Mouse (Mus musculus): ENCODE data around the gene Papola.
"Not testable (repeated sequence)": the region's sequence is repeated elsewhere in the genome, so short reads cannot be mapped to it uniquely, and the experiment has no call there.

Gene Papola

DNA sequence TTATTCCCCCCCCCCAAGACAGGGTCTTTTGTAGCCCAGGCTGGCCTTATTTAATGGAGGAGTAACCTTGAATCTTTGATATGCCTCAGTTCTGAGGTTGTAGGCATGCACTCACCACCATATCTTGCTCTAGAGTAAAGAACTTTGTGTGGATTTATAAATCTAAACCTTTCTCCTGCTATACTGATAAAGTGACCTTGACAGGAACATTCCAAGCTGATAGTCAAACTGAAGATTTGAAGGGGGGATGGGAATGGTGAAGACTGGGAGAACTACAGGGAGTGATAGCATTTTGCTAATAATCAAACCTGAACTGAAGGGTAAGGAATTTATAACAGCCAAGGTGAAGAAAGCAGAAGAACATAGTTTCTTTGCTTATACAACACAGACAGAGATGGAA, 13.5 kb downstream of the Papola start:
- DNase-seq (ENCODE audit: extremely low spot score, low spot score), result no peak

DNA sequence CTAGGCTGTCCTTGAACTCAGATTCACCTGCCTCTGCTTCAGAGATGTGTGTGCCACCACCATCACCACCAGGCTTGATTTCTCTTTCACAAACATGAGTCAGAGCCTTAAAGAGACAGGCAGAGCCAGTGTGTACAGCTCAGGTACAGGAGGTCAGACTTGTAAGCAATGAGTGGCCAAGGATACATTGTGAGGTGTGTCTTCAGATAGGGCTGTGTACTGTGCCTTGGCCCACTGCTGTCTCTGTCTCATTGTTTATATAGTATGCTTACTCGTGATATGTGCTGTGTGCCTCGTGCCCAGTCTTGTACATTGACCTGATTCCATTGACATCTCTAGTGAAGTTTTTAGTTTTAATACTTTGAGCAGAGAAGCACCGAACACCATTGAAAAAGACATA, 21.3 kb downstream of the Papola start:
- no peak for DNase-seq (ENCODE audit: extremely low spot score, low spot score)

DNA sequence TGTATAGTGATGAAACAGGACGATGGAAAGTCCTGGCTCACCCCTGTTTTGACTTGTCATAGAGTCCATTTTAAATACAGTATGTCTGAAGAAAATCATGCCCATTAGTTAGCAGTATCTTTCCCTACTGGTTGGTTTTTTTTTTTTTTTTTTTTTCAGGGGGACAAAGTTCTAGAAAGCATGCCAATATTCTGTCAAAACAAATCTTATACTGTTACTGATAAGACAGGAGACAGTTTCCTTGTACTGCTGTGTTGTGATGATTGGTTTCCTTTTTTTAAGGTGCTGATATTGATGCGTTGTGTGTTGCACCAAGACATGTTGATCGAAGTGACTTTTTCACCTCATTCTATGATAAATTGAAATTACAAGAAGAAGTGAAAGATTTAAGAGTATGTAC, 21.7 kb downstream of the Papola start:
- DNase-seq (ENCODE audit: extremely low spot score, low spot score), result no peak

DNA sequence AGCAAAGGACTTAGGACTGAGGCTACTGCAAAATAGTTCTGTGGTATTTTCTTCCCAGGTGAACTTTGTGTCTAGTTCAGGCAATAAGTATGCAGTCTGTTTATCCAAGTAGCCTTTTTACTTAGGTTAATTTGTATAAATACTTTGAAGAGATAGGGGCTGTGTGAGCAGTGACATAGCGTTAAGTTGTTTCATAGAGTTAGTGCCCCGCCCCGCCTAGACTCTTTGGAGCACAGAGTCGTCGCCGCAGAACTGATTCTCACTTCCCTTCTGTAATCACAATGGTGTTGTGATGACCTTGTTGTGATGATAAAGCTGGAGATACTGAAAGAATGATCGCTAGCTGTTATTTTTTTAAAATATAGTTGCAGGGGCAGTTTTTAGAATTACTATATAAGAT, 22.9 kb downstream of the Papola start:
- DNase-seq (ENCODE audit: extremely low spot score, low spot score), result no peak

DNA sequence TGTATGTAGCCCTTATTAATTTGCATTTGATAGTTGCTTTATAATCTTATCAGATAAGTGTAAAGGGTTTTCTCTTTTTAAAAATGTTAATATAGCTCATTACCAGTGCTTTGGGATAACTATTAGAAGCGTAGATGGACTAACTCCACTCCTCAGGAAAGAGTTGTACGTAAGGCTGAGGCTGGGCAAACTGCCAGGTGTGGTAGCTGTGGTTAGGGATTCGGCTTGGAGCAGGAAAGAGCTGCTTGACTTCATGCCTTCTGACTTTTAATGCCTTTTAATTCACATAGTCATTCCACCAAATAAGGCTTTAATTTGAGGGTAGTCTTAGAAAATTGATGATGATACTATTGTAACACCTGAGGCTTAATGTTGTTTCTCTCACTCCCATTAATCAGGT, 24.5 kb downstream of the Papola start:
- no peak for DNase-seq (ENCODE audit: extremely low spot score, low spot score)

DNA sequence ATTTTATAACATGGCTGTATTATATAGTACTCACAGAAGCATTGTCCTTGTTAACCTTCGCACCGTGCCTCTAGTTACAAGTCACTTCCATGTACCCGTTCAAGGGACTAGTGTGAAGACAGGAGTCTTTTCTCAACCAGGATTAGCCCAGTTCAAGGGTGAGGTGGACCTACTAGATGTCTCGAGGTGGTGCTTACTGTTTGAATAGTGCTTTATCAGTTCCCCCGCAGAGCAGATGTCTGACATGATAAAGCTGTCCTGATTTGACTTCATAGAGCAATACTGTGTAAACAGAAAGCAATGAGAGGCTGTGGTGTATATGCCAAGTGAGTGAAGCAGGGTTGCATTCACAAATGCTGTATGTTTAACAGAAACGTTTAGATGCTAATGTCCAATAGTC, 26.1 kb downstream of the Papola start:
- DNase-seq (ENCODE audit: extremely low spot score, low spot score), result no peak

DNA sequence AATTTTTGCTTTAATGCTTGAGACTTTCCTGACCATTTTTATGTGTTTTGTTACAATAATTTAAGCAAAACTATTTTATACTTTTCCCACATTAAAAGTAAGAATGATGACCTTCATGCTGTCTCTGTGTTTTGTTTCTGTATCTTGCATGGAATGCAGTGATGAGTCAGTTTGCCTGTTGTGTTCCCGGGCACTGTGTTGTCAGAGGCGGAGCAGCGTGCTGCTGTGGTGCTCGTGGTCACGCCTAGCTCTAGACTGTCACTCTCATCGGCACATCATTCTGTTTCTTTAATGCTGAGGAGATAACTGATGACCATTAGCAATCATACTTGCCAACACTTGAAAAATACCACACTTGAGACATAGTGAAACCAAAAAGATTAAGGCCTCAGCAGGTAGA, 29.5 kb downstream of the Papola start:
- DNase-seq (ENCODE audit: extremely low spot score, low spot score), result no peak

DNA sequence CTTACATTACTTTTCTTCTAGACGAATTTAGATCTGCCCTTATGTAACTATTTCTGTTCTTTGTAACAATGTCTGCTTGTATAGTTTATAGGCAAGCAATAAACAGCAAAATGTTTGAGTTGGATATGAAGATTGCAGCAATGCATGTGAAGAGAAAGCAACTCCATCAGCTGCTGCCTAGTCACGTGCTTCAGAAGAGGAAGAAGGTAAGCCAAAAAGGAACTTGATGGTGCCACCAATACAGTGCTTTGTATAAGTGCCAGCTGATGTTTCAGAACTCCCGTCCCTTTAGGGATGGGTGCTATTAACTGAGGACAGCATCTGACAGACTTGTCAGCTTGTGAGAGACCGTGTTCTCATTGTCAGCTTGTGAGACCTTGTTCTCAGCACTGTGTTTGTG, 39.0 kb downstream of the Papola start:
- DNase-seq (ENCODE audit: extremely low spot score, low spot score), result no peak

DNA sequence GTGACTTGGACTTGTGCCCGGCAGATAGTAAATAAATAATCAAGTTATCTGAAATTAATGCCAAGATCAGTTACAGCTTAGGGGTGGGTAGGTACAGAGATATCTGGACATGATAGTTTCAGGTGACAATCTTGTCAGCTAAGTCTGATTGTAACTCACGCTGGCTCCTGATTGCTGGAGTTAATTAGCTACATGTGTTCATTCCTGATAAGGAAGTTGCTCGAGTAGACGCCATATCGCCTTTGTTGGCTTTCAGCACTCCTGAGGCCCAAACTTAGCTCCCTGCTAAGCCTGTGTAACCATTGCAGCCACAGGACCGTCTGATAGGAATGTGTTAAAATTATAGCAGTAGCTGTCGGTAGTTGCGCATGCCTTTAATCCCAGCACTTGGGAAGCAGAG, 40.2 kb downstream of the Papola start:
- no peak for DNase-seq (ENCODE audit: extremely low spot score, low spot score)

DNA sequence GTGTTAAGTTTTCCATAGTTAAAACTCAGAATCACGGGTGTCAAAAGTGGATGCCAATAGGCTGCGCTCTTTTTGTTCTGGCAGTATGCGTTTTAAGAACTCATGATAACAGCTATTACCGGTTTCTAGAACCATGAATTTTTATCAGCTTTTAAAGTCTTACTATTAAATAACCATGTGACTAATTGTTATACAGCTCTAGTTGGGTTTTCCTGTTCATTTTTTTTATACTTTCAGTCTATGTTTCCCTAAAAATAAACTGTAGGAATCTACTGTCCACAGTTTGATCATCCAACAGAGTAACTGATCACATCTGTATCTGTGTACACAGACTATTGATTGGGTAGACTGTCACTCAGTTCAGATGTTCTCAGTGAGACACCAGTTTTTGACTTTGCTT, 40.8 kb downstream of the Papola start:
- DNase-seq (ENCODE audit: extremely low spot score, low spot score), result no peak

DNA sequence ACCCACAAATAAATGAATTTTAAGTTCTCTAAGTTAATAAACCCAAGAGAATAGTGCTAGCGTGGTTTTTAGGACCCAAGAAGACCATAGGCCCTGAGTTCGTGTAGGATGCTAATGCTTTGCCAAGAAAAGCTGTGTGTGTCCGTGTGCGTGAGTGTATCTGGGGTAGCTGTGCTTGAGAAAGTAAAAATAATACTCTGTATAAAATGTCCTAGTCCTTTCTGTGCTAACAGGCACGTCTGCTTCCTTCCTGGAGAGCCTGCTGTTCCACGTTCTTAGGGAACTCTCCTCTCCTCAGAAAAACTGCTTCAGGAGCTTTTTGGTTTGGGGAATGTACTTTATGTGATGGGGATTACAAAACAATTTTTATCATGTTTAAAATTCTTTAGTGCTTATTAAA, 48.0 kb downstream of the Papola start:
- DNase-seq (ENCODE audit: extremely low spot score, low spot score), result peak; percentile 6

DNA sequence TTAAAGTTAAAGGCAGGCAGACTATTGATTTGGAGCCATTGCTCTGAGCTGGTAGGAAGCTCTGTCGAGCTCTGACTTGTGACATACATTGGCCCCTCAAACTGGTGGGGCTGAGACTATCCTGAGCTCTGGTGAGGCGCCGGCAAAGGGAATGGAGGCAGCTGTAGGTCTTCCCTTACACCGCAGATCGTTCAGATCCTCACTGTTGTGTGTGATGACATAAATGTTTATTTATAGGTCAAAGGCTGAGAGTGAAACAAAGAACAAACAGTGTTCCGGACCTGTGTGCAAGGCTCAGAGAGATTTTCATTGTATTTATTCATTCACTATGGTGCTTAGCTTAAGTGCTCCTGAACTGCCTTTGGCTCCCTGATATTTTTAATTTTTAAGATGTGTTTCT, 50.4 kb downstream of the Papola start:
- DNase-seq (ENCODE audit: extremely low spot score, low spot score), result no peak

DNA sequence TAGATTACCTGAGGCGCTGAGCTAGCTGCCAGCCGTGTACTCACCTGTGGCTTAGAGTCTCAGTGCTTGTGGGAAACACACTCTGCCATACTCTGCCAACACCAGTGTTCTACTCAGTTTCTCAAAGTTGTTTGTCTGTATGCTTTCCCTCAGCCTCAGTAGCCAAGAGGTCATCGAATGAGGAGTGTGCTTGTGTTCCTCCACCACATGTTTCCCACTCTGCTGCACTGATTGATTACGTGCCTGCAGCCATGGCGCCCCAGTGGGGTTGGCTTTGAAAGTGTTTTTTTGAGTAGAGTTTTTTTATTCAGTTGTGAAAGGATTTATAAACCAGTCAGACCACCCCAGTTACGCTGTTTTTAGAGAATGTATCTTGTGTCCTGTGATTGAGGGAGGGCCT, 51.1 kb downstream of the Papola start:
- DNase-seq (ENCODE audit: extremely low spot score, low spot score), result no peak

DNA sequence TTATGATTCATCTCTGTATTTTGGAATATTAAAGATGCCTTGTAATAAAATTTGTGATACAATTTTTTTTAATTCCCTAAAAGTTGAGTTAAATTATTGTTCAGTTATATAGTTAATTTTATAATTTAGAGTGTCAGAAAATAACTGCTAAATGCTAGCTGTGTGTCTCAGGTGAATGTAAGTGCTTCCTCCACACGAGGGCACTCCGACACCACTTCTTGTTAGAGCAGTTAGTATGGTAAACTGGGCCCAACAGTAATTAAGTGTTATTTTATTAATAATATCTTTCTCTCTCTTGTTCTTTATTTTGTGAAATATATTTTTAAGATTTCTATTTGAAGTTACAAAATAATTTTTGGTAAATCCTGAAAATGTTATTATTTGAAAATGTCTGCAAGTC, 51.7 kb downstream of the Papola start:
- DNase-seq (ENCODE audit: extremely low spot score, low spot score), result no peak

DNA sequence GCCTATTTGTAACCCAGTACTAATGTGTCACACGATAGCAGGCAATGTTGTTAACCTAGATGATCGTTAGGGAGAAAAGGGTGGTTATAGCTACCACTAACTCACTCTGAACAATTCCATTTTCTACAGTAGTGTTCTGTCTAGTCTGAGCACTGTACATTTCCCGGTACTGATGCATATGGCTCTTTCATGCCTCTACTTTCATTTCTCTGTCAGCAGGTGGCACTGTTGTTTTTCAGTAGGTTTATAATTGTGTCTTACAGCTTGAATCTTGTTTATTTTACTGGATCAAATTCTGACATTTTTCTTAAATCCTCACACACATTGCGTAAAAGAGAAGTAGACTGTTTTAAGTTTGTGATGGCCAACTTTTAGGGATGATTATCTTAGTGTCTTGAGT, 54.6 kb downstream of the Papola start:
- DNase-seq (ENCODE audit: extremely low spot score, low spot score), result no peak

DNA sequence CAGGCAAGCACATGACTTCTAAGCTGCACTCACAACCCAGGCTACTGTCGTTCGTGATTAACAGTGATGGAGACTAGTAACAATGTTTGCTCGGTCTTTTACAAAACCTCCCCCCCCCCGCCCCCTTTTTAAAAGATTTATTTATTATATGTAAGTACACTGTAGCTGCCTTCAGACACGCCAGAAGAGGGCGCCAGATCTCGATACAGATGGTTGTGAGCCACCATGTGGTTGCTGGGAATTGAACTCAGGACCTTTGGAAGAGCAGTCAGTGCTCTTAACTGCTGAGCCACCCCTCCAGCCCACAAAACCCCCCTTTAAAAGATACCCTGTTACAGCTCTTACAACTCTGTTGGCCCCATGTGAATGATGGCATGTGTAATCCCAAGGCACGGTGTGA, 56.1 kb downstream of the Papola start:
- not testable (repeated sequence) for DNase-seq (ENCODE audit: extremely low spot score, low spot score)

DNA sequence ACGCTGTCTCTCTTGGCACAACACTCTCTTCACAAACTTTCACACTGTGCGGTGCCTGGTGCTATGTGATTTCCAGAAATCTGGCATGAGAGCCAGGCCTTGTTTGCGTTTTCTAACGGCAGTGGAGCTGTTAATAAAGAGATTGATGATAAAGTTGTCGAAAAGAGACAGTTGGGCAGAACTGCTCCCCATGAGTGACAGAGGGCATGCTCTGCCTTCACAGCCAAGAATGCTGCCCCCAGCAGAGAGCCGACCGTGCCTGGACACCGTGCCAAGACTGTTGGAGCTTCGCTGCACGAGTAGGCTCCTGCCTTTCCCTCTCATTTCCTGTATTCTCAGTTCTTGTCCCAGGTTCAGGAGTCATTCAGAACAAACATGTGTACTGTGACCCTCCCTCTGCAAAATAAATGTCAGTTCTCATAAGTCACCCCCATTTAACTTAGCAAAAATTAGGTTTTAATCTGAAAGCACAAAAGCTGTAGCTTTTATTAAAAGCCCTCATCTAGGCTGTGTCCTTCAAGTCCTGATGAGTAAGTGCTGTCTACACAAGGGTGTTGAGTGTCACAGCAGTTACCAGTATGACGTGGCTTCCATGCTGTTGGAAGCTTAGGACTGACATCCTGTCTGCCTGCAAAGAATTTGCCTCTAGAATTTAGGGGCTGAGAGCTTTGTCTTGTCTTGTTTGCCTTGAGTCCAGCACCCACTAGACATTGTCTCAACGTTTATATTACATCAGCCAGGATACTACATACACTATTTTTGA, 58.9 kb downstream of the Papola start:
- no peak for DNase-seq (ENCODE audit: extremely low spot score, low spot score)

DNA sequence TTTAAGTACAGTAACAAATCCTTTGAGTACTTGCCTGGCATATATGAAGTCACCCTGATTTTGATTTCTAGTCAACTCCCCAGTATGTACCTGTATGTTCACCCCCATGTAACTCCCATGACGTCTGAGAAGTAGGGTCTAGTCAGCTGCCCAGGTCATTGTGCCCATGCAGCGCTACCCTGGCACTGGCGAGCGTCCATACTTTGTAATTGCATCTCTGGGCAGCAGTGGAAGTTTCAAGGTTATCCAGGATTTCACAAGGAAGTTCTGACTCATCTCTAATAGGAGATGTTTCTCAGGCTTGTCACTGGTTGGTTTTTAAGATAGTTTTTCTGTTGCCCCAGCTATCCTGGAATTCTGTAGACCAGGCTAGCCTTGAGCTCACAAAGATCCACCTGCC, 59.9 kb downstream of the Papola start:
- no peak for DNase-seq (ENCODE audit: extremely low spot score, low spot score)

DNA sequence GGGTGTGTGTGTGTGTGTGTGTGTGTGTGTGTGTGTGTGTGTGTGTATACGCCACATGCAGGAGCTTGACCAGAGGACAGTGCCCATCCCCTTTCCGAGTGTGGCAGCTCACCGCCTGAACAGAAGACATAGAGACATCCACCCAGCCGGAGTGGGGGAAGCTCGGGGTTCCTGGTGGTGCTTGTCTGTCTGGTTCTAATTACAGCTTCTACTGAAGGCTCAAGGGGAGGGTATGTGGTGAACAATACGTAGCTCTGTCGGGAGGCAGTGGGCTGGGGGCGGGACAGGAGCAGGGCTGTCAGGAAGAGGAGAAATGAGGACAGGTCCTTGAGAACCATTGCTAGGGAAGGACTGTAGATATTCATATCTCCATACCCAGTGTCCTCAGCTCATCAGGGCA, 64.6 kb downstream of the Papola start:
- DNase-seq (ENCODE audit: extremely low spot score, low spot score), result no peak

DNA sequence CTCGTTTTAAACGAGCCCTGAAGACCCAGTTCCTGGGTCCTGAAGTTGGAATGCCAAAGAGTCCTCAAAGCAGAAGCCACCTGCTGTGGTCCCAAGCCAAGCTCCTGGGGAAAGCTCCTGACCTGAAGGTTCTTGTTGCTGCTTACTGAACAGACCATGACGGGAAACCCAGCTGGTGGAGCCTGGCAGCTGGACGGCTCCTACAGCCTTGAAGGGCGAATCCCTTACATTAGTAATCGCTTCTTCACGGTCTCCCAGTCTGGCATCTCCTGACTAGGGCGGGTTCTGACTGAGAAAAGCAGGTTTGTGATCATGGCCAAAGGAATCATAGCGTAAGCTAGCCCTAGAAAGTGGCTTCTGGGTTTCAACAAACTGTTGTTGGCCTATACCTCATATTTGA, 66.2 kb downstream of the Papola start:
- no peak for DNase-seq (ENCODE audit: extremely low spot score, low spot score)

DNA sequence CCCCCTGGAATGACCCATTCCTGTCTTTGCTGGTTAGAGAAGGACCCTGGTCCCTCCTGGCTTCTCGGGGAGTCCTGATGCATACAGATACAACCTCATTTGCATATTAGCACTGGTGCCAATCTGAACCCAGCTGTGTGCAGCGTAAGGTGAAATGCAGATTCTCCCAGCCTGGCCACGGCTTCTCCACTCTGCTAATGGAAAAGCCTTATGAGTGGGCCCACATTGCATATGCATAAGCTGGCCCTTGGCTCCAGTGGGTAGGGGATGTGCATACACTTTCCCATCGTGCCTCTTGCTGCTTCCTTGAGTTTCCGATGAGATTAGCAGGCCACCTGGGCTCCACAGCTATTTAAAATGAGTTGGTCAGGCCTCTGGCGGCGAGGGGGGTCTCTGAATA, 68.3 kb downstream of the Papola start:
- DNase-seq (ENCODE audit: extremely low spot score, low spot score), result no peak

DNA sequence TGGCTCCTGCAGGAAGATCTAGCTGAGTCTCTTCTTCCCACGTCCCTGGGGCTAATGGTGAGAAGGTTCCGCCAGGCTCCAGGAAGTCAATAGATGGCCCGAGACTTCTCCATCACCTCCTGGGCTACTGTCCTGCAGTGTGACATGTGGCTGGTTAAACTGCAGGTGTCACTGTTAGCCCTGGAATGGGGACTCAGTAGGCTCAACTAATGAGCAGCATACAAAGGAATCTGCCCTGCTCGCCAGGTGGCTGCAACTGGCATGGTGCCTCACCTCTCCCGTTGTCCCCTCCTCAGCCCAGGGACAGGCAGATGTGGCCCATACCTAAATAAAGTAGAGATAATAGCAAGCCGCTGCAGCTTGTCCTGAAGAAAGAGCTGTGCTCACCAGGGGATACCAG, 70.1 kb downstream of the Papola start:
- DNase-seq (ENCODE audit: extremely low spot score, low spot score), result no peak

DNA sequence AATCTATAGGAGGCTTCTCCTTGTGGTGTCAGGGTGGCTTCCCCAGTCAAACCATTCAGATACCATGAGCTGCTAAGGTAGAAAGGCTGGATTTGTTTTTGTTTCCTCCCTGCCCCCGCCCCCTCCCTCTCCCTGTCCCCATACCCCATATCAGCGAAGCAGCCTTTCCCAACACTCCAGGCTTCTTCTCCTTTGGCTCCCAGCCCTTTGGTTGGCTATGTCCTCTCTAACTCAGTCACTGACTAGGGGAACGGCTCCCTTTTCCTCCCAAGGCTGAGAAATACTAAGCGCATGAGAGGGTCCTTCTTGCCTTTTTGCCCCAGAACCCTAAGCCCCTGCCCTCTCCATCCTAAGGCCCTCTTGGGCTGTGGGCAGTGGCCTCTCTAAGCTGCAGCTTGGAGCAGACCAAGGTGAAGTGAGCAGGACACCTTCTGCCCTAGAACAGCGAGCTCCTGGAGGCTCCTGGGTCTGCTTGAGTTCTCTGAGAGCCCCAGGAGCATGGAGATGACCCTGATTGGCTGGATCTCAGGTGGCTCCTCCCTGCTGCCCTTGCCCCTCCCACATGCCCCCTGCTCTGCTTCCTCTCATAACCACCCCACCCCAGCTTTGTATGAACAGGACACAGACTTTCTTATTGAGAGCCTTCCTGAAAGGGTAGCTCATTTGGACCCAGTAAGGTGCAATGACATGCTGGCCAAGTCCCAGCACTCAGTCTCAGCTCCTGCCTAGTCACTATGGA, 73.6 kb downstream of the Papola start:
- DNase-seq (ENCODE audit: extremely low spot score, low spot score), result no peak

Data from neural tube, embryonic 10.5 days (tissue).